Mouse (Mus musculus) left cerebral cortex, adult 9 months (tissue): Measurements from ENCODE around the gene Ptgr1.

Experiments used
- DNase-seq, 2 experiments: peaks; one replicate each; pipeline ENCODE4 v3.0.0; 2022; ENCODE audit warnings: low spot score in 2 of 2

Gene Ptgr1

GRCm38 (mm10) chr4:58990609-58991434, 3.9 kb upstream of the Ptgr1 start:
- DNase-seq: no peak

- DNase-seq: no peak
These were observed 2.5 kb upstream of the Ptgr1 start for GRCm38 (mm10) chr4:58989303-58989898.

DNA sequence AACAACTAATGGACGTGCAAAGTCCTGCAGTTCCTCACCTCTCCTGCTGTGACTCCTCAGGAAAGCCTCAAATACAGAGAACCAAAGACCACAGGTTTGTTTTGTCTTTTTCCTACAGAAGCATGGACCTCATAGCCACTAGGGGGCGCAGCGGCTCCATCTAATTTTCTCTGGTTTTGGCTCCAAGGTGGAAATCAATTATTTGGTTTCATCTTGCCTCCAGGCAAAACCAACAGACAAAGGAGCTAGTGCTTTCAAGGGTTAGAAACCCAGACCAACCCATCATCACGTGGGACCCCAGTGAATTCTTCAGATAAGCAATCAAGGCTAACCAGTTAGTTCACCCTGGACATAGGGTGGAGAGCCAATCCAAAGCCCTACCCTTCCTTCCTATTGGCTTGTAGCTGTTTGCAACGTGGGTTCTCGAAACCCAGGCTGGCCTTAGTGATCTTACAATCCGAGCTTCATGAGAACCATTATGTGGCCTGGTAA, 1.7 kb downstream of the Ptgr1 start:
- peak in 1 of 2 experiments; percentile 80 for DNase-seq

- DNase-seq: no peak
These were observed 4.1 kb downstream of the Ptgr1 start for GRCm38 (mm10) chr4:58982806-58983205.

DNA sequence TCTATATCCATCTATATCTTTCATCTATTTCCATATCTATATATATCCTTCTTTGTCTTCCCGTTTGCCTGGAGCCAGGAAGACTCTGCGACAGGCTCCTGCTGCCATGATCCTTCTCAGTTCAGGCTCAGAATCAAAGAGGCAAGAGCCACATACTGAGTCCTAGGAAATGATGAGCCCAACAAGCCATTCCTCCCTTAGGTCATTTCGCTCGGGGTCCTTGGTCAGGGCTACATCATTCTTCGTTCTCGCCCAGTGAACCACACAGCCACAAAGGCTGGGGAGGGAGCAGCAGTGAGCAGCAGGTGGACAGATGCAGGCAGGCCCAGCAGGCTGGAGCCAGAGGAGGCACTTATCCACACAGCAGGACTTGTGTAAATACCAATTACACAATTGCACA, 5.5 kb downstream of the Ptgr1 start:
- DNase-seq: no peak

GRCm38 (mm10) chr4:58975711-58976110, 11.2 kb downstream of the Ptgr1 start:
- DNase-seq: no peak

DNA sequence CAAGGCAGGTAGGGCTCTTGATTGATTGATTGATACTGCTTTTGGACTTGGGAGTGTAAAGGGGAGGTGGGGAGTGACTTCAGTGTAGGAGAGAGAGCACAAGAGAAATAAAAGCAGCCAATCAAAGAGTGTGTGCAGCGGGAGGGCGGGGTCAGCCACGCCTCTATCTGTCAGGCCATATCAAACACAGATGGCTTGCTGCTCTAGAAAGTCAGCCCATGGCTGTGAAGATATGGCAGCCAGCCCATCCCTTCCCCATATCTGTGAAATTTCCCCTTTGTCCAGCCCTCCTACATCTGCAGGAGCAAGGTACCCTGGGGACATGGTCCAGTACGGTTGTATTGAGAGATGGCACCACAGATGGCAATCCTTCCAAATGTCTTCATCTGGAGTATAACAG, 16.2 kb downstream of the Ptgr1 start:
- DNase-seq: no peak

DNA sequence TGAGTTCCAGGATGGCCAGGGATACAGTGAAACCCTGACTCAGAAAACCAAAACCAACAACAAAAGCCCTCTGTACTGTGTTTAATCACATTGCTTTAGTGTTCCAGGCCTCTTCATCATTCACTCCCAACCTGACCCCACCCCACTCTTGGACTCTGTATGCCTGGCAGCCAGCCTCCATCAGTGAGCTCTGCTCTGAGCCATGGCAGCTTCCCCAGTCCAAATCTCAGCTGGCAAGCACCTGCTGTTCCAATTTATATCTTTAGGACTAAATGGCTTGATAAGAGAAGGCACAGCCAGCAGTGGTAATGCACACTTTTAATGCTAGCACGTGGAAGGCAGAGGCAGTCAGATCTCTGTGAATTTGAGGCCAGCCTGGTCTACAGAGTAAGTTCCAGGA, 21.8 kb downstream of the Ptgr1 start:
- no peak for DNase-seq

- no peak for DNase-seq
These were observed 23.6 kb downstream of the Ptgr1 start for GRCm38 (mm10) chr4:58963271-58963670.

- no peak for DNase-seq
These were observed 25.2 kb downstream of the Ptgr1 start for GRCm38 (mm10) chr4:58961719-58962118.

GRCm38 (mm10) chr4:58952630-58953029, 34.3 kb downstream of the Ptgr1 start:
- no peak for DNase-seq

DNA sequence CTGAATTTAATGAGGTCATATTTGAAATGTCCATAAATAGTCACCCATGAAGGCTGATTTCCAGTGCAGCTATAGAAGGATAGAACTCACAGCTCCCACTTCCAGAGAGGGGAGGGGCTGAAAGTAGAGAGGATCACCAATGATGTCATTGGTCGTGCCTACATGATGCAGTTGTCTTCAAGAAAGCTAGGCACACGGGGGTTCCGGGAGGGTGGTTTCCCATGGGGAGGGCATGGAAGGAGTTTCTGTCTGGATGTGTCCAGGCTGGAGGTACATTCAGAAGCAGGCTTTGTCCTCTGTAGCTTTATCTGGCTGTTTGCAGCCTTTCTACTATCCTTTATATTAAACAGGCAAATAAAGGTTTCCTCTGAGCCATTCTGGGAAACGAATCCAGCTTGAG, 38.5 kb downstream of the Ptgr1 start:
- no peak for DNase-seq

DNA sequence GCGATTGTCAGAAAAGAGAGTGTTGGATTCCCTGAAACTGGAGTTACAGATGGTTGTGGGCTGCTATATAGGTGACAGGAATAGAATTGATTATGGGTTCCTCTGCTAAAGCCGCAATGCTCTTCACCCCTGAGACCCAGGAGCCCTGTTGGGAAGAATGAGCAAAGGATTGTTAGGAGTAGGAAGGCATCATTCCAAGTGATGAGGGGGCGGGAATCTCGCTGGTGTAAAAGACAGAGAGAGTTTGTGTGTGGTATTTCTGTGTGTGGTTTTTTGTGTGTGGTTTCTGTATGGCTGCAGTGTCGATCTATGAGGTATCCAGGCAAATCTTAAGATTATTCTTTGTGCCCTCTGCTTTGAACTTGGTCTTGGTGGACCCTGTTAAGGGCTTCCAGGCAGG, 42.2 kb downstream of the Ptgr1 start:
- DNase-seq: peak in 1 of 2 experiments; percentile 56

- no peak for DNase-seq
These were observed 42.7 kb downstream of the Ptgr1 start for GRCm38 (mm10) chr4:58944206-58944553.

DNA sequence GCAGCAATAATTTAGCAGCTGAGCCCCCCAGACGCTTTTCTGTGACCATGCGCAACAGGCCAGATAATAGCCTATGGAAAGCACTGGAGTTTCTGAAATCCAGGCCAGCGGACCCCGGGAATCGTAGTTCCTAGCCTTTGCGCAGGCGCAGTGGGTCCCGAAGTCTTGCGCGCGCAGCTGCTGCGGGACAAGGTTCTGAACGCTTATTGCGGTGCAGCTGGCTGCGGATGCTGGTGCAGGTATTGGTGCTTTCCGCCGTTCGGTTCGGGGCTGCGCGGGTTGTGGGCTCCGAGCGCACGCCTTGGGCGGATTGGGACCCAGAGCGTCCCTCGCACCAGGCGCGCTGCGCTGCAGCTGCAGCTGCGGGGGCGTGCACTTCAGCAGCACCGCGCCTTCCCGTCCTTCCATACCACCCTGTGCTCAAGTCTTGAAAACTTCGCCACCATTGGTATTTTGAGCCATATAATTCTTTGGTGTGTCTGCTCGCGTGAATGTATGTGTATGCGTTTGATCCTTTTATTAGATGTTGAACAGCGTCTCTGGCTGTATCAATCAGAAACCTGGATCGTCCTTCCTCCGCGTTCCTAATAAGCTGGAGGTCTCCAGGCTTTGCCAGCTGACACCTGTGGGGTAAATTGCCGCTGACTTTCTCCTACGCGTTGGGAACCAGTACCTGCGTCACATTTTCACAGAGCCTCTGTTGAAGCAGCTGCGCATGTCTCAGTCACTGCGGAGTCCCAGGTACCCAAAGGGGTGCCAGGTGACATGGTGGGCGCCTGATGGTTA, 43.3 kb downstream of the Ptgr1 start, which contains the start of gene Zkscan16:
Zkscan16 (plus strand) TSS at position 209 of the 786 bp plus-strand sequence.
- DNase-seq: peak; percentile 89 to 93

- no peak for DNase-seq
These were observed 44.0 kb downstream of the Ptgr1 start for GRCm38 (mm10) chr4:58942942-58943341.

DNA sequence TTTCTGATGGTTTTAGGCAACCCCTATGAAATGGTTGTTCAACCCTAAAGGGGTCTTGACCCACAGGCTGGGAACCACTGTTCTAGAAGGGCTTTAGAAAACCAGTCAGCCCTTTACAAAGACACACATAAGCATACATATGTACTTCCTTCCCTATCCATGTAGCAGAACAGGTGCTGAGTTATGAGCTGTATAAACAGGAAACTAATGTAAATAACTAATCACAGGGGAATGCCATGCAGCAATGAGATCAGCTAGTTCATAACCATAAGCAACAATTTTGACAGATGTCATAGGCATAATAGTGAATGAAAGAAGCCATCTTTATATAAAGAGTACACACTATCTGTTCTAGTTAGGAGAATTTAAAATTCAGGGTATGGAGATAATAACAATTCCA, 45.3 kb downstream of the Ptgr1 start:
- no peak for DNase-seq

- no peak for DNase-seq
These were observed 51.1 kb downstream of the Ptgr1 start for GRCm38 (mm10) chr4:58935846-58936245.

GRCm38 (mm10) chr4:58934746-58935476, 52.0 kb downstream of the Ptgr1 start:
- DNase-seq: peak in 1 of 2 experiments; percentile 33

DNA sequence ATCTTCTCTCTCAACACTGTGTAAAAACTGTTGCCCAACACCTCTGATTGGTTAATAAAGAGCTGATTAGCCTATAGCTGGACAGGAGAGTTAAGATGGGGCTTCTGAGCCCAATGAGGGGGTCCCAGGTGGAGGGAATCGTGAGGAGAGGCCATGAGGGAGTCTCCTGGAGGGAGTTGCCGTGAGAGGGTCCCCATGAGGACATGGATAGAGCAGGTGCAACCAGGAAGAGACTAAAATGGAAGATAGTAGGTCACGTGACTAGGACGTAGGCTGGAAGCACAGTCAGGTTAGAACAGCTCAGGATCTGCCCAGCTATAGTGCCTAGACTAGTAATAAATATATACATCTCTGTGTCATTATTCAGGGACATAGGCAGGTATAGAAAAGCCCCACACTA, 52.6 kb downstream of the Ptgr1 start:
- DNase-seq: no peak

DNA sequence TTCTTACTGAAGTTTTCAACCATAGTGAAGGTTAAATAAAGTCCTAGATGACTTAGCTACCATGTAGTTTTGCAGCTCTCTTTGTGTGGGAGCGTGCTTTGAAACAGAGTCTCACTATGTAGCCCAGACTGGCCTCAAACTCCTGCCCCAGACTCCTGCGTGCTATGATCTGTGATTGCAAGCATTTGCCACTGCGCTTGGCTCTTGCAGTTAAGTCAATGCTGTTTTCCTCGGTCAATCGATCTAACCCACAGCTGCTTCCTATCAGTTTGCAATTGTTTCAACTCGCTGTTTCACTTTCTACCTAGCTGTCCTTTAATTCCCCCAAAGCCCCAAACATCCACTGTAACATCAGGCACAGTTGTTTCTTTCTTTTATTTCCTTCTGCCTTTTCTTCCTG, 54.4 kb downstream of the Ptgr1 start:
- no peak for DNase-seq

DNA sequence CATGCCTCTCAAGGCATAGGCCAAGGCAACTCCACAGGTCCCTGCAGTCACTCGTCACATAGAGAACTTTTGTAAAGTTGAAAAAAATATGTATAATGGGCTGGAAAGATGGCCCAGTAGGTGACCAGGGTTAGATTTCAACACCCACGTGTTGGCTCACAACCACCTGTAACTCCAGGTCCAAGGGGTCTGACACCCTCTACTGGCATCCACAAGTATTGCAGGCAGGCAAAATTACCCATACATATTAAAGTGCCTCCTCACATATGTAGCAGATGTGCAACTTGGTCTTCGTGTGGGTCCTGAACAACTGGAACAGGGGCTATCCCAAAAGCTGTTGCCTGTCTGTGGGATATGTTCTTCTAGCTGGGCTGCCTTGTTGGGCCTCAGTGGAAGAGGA, 59.3 kb downstream of the Ptgr1 start:
- no peak for DNase-seq
